Mouse (Mus musculus): Measurements from ENCODE around the gene Taf6. TPM values are rescaled to one million over a fixed set of nuclear protein-coding genes. Genes with fewer than 3 reads are reported as not detected.
A peak's percentile ranks its signal among the peaks of the same experiment; 100 is the strongest.
"Not testable (repeated sequence)": the region's sequence is repeated elsewhere in the genome, so short reads cannot be mapped to it uniquely, and the experiment has no call there.

Taf6 gene
- polyA plus RNA-seq (2015; fragmentation: Nextera tagmentation; extraction: Ambion mirVana), result 39.1 and 50.9 TPM in 2 replicates

DNA sequence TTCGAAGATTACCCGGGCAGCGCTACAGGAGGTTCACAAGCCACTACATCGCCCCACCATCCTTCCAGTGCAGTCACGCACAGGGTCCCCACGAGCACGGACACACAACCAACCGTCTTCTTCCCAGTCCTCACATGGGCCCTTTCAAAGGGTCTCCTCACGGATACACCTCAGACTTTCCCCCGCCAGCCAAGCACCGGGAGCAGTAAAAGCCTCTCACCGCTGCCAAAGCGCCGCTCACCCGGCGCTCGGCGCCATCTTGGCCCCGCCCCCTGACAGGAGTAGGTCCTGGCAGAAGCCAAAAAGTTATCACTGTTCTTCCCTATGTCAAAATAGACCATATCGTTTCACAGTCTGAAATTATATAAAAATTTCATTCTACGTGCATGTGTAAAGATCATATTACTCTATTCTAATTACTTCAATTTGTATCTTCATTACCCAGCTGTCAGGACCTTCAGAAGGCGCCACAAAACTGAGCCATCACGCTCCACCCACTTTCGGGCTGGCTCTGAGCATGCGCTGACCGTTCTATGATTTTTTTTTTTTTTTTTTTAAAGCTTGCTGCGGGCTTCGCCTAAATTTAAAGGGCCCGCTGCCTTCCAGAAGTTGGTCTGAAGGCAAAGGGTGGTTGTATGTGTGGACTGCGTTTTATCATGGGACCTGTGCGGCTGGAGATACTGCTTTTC is at the start of gene Taf6, which contains the start of gene Cnpy4:
Gene Taf6, minus strand, starts transcription at position 502 of the 689 bp plus-strand sequence.
Gene Cnpy4, plus strand, starts transcription at position 536 of the 689 bp plus-strand sequence.
- H3K4me3 ChIP-seq (replicated peaks), result peak within 1 kb of the TSS; percentile 81
- peak; percentile 83 for DNase-seq
- peak; percentile 82 for ATAC-seq (ENCODE audit: low read depth)
- peak within 1 kb of the TSS; percentile 84 for H3K27ac ChIP-seq
- no peaks in the 10 kb centered on the region for H3K9me3 ChIP-seq (replicated peaks)
- WGBS (ENCODE audit: insufficient replicate concordance), result under 1% methylated on average over 31 of the region's 31 CpGs
- peaks cover 36% of the 10 kb centered on the region for H3K36me3 ChIP-seq
- H3K4me2 ChIP-seq, result peak within 1 kb of the TSS; percentile 84
- H3K9ac ChIP-seq, result peak within 1 kb of the TSS; percentile 86
- H3K27me3 ChIP-seq, result no peaks in the 10 kb centered on the region
- peaks cover 36% of the 10 kb centered on the region for H3K4me1 ChIP-seq (replicated peaks)

DNA sequence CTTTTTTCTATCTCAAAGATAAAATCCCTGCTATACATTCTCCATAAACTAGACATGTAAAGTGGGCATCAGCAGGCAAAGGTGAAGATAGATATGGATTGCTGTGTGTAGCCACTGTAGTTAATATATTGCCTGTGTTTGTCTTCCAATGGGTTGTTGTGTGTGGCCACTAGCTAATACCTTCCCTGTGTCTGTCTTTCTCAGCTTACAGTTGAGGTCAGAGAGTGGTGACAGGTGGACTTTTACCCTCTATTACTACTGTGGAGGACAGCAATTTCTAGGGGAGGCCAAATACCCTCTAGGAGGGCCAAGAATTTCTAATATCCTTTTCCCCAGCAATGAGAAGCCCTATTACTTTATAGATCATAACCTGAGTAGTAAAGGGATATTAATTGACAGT is 47.0 kb upstream of the Taf6 start:
- H3K9me3 ChIP-seq (replicated peaks), result no peaks in the 10 kb centered on the region
- no peaks in the 10 kb centered on the region for H3K4me1 ChIP-seq (replicated peaks)
- no peak overlapping the region for H3K9ac ChIP-seq
- H3K4me2 ChIP-seq, result no peak overlapping the region
- no peak overlapping the region for H3K27ac ChIP-seq
- ATAC-seq (ENCODE audit: low read depth) (no peak), DNase-seq (no peak)
- no peaks in the 10 kb centered on the region for H3K27me3 ChIP-seq
- H3K36me3 ChIP-seq, result no peaks in the 10 kb centered on the region
- no peak overlapping the region for H3K4me3 ChIP-seq (replicated peaks)

- no peaks in the 10 kb centered on the region for H3K9me3 ChIP-seq (replicated peaks)
- no peaks in the 10 kb centered on the region for H3K27me3 ChIP-seq
- WGBS (ENCODE audit: insufficient replicate concordance), result 80% methylated on average over 2 of the region's 2 CpGs
- DNase-seq (no peak), ATAC-seq (ENCODE audit: low read depth) (no peak)
- no peaks in the 10 kb centered on the region for H3K36me3 ChIP-seq
- no peak overlapping the region for H3K4me2 ChIP-seq
- no peak overlapping the region for H3K27ac ChIP-seq
- no peak overlapping the region for H3K4me3 ChIP-seq (replicated peaks)
- no peak overlapping the region for H3K9ac ChIP-seq
- no peaks in the 10 kb centered on the region for H3K4me1 ChIP-seq (replicated peaks)
Measured at GRCm38 (mm10) chr5:138233778-138234177, 46.5 kb upstream of the Taf6 start.

DNA sequence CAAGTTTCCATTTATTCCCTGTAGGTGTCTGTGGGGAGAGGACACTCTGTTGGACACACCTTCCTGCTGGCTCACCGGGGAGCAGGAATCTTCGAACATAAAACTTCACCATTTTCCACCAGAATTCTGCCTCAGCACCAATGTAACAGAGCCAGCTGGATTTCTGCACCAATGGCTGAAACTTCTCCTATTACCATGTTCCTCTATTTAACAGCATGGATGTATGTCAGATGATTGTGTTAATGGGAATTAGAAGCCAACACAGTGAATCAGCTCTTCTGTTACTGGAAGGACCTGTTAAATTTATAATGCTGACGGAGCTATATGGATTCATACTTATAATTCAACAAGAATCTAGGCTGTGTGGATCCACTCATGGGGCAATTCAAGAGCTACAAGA is 42.3 kb upstream of the Taf6 start:
- Histone ChIP-seq H3K9me3 (replicated peaks) (no peaks in the 10 kb centered on the region), H3K27me3 (no peaks in the 10 kb centered on the region), H3K27ac (no peak overlapping the region), H3K4me3 (replicated peaks) (no peak overlapping the region), H3K4me1 (replicated peaks) (no peaks in the 10 kb centered on the region), H3K4me2 (no peak overlapping the region), H3K36me3 (no peaks in the 10 kb centered on the region), H3K9ac (no peak overlapping the region)
- 78% methylated on average over 3 of the region's 3 CpGs for WGBS (ENCODE audit: insufficient replicate concordance)
- DNase-seq (no peak), ATAC-seq (ENCODE audit: low read depth) (no peak)

DNA sequence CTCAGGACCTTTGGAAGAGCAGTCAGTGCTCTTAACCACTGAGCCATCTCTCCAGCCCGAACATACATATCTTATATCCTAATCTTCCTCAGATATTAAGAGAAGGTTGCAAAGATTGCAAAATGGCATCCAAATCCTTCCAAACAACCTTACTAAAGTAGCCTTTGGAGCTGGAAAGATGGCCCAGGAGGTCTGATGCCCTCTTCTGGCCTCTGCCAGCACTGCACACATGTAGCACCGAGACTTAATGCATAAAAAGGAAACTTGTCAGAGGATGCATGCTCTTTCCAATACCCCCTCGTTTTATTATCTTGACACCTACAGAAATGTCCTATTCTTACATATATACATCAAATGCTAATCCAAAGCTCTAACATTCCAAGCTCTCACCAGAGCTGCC is 40.8 kb upstream of the Taf6 start:
- H3K36me3 ChIP-seq, result no peaks in the 10 kb centered on the region
- no peak overlapping the region for H3K4me3 ChIP-seq (replicated peaks)
- H3K27ac ChIP-seq, result no peak overlapping the region
- no peak overlapping the region for H3K4me2 ChIP-seq
- 34% methylated on average over 3 of the region's 3 CpGs for WGBS (ENCODE audit: insufficient replicate concordance)
- no peaks in the 10 kb centered on the region for H3K9me3 ChIP-seq (replicated peaks)
- no peaks in the 10 kb centered on the region for H3K27me3 ChIP-seq
- no peak for DNase-seq
- H3K4me1 ChIP-seq (replicated peaks), result no peaks in the 10 kb centered on the region
- ATAC-seq (ENCODE audit: low read depth), result no peak
- H3K9ac ChIP-seq, result no peak overlapping the region

- no peak for DNase-seq
Measured at GRCm38 (mm10) chr5:138227367-138227766, 40.1 kb upstream of the Taf6 start.

GRCm38 (mm10) chr5:138226491-138226890 is 39.2 kb upstream of the Taf6 start:
- no peak for DNase-seq
- ATAC-seq (ENCODE audit: low read depth), result no peak
- H3K36me3 ChIP-seq, result no peaks in the 10 kb centered on the region
- WGBS (ENCODE audit: insufficient replicate concordance), result 31% methylated on average over 4 of the region's 4 CpGs
- H3K9ac ChIP-seq, result no peak overlapping the region
- H3K4me3 ChIP-seq (replicated peaks), result no peak overlapping the region
- H3K4me1 ChIP-seq (replicated peaks), result no peaks in the 10 kb centered on the region
- no peak overlapping the region for H3K27ac ChIP-seq
- no peaks in the 10 kb centered on the region for H3K9me3 ChIP-seq (replicated peaks)
- H3K4me2 ChIP-seq, result no peak overlapping the region
- H3K27me3 ChIP-seq, result no peaks in the 10 kb centered on the region

More at GRCm38 (mm10) chr5:138227367-138227766, 40.1 kb upstream of the Taf6 start:
- H3K36me3 ChIP-seq, result no peaks in the 10 kb centered on the region
- H3K27ac ChIP-seq, result no peak overlapping the region
- no peaks in the 10 kb centered on the region for H3K9me3 ChIP-seq (replicated peaks)
- no peak for ATAC-seq (ENCODE audit: low read depth)
- no peak overlapping the region for H3K4me3 ChIP-seq (replicated peaks)
- WGBS (ENCODE audit: insufficient replicate concordance), result 5% methylated on average over 2 of the region's 2 CpGs
- no peaks in the 10 kb centered on the region for H3K27me3 ChIP-seq
- H3K9ac ChIP-seq, result no peak overlapping the region
- H3K4me2 ChIP-seq, result no peak overlapping the region
- no peaks in the 10 kb centered on the region for H3K4me1 ChIP-seq (replicated peaks)

- DNase-seq, result no peak
- 48% methylated on average over 2 of the region's 2 CpGs for WGBS (ENCODE audit: insufficient replicate concordance)
- Histone ChIP-seq H3K4me1 (replicated peaks) (no peaks in the 10 kb centered on the region), H3K4me3 (replicated peaks) (no peak within 1 kb of the TSS), H3K27ac (no peak within 1 kb of the TSS), H3K36me3 (no peaks in the 10 kb centered on the region), H3K9ac (no peak within 1 kb of the TSS), H3K27me3 (no peaks in the 10 kb centered on the region), H3K4me2 (no peak within 1 kb of the TSS), H3K9me3 (replicated peaks) (no peaks in the 10 kb centered on the region)
- ATAC-seq (ENCODE audit: low read depth), result no peak
Measured at GRCm38 (mm10) chr5:138225700-138226099, 38.4 kb upstream of the Taf6 start, which contains the start of gene Nxpe5. Nxpe5 (plus strand) TSS chr5:138225898.

DNA sequence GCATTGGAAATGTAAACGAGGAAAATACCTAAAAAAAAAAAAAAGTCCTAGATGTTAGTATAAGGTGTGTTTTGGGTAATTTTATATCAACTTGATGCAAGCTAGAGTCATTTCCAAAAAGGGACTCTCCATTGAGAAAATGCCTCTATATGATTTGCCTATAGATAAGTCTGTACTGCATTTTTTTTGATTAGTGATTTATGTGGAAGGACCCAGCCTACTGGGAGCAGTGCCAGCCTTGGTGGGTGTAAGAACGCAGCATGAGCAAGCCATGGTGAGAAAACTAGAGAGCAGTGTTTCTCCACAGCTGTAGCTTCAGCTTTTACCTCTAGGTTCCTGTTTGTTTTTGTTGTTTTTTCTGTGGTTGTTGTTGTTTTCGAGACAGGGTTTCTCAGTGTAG is 36.0 kb upstream of the Taf6 start:
- DNase-seq, result no peak
- no peaks in the 10 kb centered on the region for H3K36me3 ChIP-seq
- no peak overlapping the region for H3K4me2 ChIP-seq
- H3K4me3 ChIP-seq (replicated peaks), result no peak overlapping the region
- no peak overlapping the region for H3K9ac ChIP-seq
- WGBS (ENCODE audit: insufficient replicate concordance), result 46% methylated on average over 3 of the region's 3 CpGs
- H3K27me3 ChIP-seq, result no peaks in the 10 kb centered on the region
- no peak overlapping the region for H3K27ac ChIP-seq
- no peaks in the 10 kb centered on the region for H3K9me3 ChIP-seq (replicated peaks)
- H3K4me1 ChIP-seq (replicated peaks), result no peaks in the 10 kb centered on the region
- ATAC-seq (ENCODE audit: low read depth), result no peak

- H3K27me3 ChIP-seq, result no peaks in the 10 kb centered on the region
- H3K9ac ChIP-seq, result no peak overlapping the region
- no peak overlapping the region for H3K27ac ChIP-seq
- DNase-seq (peak; percentile 51), ATAC-seq (ENCODE audit: low read depth) (0 out of 2 replicates have a peak, but pooled peaks have one; percentile 36)
- 0 out of 2 replicates have a peak, but pooled peaks cover 4% of the 10 kb centered on the region for H3K9me3 ChIP-seq (replicated peaks)
- H3K36me3 ChIP-seq, result no peaks in the 10 kb centered on the region
- 21% methylated on average over 4 of the region's 4 CpGs for WGBS (ENCODE audit: insufficient replicate concordance)
- no peaks in the 10 kb centered on the region for H3K4me1 ChIP-seq (replicated peaks)
- no peak overlapping the region for H3K4me3 ChIP-seq (replicated peaks)
- H3K4me2 ChIP-seq, result no peak overlapping the region
Measured at GRCm38 (mm10) chr5:138222111-138222510, 34.9 kb upstream of the Taf6 start.

DNA sequence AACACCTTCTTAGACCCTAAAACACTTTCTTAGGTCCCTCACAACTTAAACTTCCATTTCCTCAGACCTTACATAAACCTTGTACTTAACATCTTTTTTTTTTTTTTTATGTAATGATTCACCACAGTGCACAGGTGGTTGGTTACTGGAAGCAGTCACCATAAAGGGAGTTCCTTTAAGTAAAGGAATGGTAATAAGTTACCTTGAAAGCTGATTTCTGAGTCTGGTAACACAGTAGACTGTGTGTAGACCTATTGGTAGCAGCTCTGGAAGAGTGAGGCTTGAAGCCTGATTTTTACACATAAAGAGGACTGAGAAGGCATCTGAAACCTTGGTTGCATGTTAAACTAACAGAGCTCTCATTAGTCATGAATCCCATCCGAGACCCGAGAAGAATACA is 32.6 kb upstream of the Taf6 start:
- Histone ChIP-seq H3K27me3 (no peaks in the 10 kb centered on the region), H3K4me2 (no peak overlapping the region), H3K4me1 (replicated peaks) (no peaks in the 10 kb centered on the region), H3K9me3 (replicated peaks) (peaks cover 22% of the 10 kb centered on the region), H3K4me3 (replicated peaks) (no peak overlapping the region), H3K27ac (no peak overlapping the region), H3K9ac (no peak overlapping the region), H3K36me3 (no peaks in the 10 kb centered on the region)
- ATAC-seq (ENCODE audit: low read depth) (no peak), DNase-seq (no peak)
- WGBS (ENCODE audit: insufficient replicate concordance), result 34% methylated on average over 2 of the region's 2 CpGs

- not testable (repeated sequence) for ATAC-seq (ENCODE audit: low read depth); H3K4me3 ChIP-seq (replicated peaks); H3K27ac ChIP-seq; H3K36me3 ChIP-seq; H3K27me3 ChIP-seq; H3K9ac ChIP-seq; H3K4me2 ChIP-seq; H3K4me1 ChIP-seq (replicated peaks); DNase-seq
- peaks cover 22% of the 10 kb centered on the region for H3K9me3 ChIP-seq (replicated peaks)
- WGBS (ENCODE audit: insufficient replicate concordance), result 87% methylated on average over 13 of the region's 13 CpGs
Measured at GRCm38 (mm10) chr5:138216632-138217031, 29.4 kb upstream of the Taf6 start.
